Mouse (Mus musculus): Measurements from ENCODE around the gene Mbnl2.

GRCm38 (mm10) chr14:120378002-120378401 lies 102.5 kb downstream of the Mbnl2 start:
- TF ChIP-seq CTCF (IDR thresholded peaks at IDR 0.05; ENCODE audit: low read depth, low read length) (no peak), GATA1 (IDR thresholded peaks at IDR 0.05; ENCODE audit: borderline replicate concordance, low read length) (no peak)

Measured in G1E (cell line).